Mouse (Mus musculus): ENCODE measurements around the gene Gadd45g.

Gene Gadd45g

GRCm38 (mm10) chr13:51853301-51854243 is 7.1 kb downstream of the Gadd45g start:
- no peak for DNase-seq

- DNase-seq: no peak
Measured at GRCm38 (mm10) chr13:51855584-51855983, 9.1 kb downstream of the Gadd45g start.

- no peak for DNase-seq
Measured at GRCm38 (mm10) chr13:51857156-51857555, 10.7 kb downstream of the Gadd45g start.

GRCm38 (mm10) chr13:51858475-51858874 is 12.0 kb downstream of the Gadd45g start:
- DNase-seq: no peak

DNA sequence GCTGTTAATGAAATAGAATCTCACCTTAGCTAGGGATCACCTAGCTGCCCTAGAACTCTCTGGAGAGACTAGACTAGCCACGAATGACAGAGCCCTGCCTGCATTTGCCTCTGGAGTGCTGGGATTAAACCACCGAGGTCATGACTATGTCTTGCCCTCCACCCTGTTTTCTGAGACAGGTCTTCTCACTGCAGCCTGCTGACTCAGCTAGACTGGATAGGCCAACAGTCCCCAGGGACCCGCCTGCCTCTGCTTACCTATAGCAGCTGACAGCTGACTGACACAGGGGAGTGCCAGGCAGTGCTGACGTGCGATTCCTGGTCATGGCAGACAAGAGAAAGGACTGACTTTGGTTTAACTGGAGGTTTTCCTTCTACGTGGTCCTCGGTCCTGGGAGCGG is 12.7 kb downstream of the Gadd45g start:
- DNase-seq: no peak

DNA sequence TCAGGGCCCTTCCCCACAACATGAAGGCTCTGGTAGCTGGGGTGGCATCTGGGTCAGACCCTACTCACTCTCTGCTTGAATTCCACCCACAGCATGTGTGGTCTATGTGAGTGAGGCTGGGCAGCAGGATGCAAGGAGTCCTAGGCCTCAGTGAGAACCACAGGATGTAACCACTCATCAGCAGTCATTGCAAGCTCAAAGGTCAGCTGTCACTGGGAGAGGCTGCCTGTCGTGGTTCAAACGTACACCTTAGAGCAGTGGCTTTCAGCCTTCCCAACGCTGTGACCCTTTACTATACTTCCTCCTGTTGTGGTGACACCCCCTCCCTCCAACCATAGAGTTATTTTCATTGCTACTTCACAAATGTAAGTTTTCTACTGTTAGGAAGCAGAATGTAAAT is 13.3 kb downstream of the Gadd45g start:
- DNase-seq: no peak

DNA sequence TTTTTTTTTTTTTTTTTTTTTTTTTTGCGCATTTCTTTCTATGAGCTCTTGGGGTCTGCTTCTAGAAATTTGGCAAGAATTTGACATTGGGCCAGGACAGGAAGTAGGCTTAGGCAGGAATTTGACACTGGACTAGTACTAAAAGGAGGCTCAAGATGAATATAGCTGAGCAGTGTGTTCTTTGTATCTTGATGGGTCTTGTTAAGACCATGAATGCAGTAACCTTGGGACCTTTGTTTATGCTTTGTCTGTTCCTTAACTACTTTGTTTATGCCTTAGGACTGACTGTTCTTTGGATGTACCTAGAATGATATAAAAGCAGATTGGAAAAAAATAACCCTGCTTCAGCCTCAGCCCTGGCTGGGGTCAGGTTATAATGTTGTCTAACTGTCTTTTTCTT is 16.3 kb downstream of the Gadd45g start:
- DNase-seq: no peak

GRCm38 (mm10) chr13:51866151-51866659 is 19.7 kb downstream of the Gadd45g start:
- no peak for DNase-seq

- DNase-seq: no peak
Measured at GRCm38 (mm10) chr13:51868491-51869128, 22.1 kb downstream of the Gadd45g start.

GRCm38 (mm10) chr13:51869129-51869491 is 22.6 kb downstream of the Gadd45g start:
- DNase-seq: no peak

GRCm38 (mm10) chr13:51871148-51871547 is 24.7 kb downstream of the Gadd45g start:
- DNase-seq: no peak

GRCm38 (mm10) chr13:51872252-51872962 is 25.9 kb downstream of the Gadd45g start:
- no peak for DNase-seq

DNA sequence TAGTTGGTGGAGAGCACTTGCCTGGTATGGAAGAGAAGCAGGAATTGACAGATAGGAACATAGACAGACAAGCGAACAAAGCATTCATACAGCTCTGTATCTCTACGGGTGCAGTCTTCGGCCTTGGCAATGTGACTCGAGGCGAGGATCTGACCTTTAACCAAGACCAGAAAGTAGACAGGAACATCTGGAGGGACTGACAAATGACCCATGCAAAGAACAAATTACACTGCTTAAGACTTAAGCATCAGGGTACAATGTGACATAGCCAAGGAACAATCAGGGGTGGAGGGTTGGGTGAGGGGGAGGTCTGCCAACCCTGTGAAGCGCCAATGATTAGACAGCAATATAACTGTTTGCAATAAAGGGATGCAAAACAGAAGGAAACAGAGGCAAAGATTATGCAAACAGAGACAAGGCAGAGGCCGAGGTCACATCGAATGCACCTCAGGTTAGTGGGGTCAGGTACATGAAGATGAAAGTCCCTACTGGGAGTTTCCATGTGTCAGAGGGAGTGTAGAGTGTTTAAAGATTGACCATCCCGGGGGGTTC is 26.6 kb downstream of the Gadd45g start:
- DNase-seq: no peak

- no peak for DNase-seq
Measured at GRCm38 (mm10) chr13:51873786-51874185, 27.3 kb downstream of the Gadd45g start.

- DNase-seq: no peak
Measured at GRCm38 (mm10) chr13:51876131-51876530, 29.7 kb downstream of the Gadd45g start.

GRCm38 (mm10) chr13:51878806-51879205 is 32.3 kb downstream of the Gadd45g start:
- no peak for DNase-seq

GRCm38 (mm10) chr13:51879571-51879970 is 33.1 kb downstream of the Gadd45g start:
- DNase-seq: no peak

- DNase-seq: no peak
Measured at GRCm38 (mm10) chr13:51880019-51880418, 33.5 kb downstream of the Gadd45g start.

DNA sequence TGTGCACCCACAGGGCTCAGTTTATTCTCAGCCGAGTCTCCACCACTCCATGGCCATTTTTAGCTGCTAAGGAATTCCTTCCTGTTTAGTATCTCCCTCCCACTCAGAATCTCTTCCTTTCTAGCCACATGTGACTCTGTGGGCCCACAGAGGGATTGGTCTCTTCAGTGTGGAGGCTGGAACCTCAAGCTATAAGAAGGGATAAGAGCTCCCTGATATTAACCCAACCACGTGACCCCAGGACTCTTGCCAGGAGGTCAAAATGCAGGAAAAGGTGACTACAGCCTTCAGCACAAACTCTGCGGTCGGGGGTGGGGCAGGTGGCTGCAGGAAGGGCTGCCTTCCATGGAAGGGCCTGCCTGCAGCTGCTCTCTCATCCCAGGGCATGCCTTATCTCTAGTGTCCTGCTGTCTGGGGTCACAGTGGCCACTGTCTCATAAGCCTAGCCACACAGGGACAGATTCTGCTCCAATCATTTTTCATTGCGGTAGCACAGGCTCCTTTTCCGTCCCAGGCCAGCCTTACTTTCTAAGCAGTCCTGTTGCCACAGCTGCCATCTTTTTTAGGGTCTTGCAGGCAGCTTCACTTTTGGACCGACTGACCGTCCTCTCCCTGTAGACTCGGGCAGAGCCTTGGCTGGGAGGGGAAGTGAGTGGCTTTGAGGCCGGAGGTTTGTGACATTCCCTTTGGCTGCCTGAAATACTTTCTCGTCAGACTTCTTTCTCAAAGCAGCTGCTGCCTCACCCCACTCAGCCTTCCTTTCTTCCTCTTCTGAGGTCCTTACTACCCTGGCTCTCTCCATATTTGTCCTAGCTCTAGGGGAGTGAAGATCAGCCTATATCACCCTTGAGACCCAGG is 35.0 kb downstream of the Gadd45g start:
- peak; percentile 38 for DNase-seq

DNA sequence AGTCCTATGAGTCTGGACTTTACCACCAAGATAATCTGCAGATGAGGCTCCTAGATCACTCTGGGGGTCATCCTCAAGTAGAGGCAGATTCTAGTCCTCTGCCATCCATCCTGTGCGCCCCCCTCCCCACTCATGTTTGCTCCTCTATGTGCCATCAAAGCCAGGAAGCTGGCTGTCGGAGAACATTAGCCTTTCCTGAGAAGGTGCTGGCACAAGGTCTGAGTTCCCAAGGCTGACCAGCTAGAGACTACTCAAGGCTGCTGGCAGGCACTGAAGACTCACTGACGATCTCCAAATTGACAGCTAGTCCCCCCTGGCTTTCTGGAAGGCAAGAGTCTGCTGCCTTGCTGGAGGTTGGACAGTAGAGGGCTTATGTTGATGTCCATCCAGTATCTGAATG is 35.7 kb downstream of the Gadd45g start:
- DNase-seq: no peak

DNA sequence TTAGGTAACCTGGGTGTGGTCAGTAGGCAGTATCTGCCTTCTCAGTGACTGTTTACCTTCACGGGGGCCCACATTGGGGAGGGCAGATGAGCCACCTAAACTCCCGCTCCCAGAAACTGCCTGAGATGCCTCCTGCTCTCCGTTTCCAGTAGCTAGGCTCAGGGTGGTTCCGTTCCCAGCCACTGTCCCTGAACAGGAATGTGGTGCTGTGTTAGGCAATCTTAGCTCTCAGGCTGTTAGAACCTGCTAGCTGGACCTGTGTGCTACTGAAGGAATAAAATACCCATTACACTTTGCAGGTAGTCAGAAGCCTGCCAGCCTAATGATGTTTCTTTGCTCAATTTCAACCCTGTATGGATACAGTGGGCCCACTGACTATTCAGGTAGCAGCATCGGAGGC is 37.8 kb downstream of the Gadd45g start:
- no peak for DNase-seq

DNA sequence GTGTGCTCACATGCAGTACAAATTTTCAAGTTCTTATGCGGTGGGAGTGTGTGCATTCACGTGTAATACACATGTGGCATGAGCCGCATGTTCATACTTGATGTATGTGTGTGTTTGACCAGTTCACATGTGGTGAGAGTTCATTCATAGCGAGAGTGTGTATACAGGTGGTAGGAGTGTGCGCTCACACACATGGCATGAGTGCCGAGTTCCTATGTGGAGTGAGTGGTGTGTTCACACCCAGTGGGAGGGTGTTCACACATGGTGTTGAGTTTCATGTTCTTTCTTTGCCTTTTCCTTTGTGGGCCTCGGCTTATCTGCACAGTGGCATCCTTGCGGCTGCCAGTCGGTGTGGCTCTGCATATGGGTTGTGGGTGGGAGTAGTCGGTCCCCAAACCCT is 39.1 kb downstream of the Gadd45g start:
- no peak for DNase-seq

All from liver (tissue).